Mouse (Mus musculus) liver, embryonic 11.5 days (tissue): Measurements from ENCODE around the gene Lxn. TPM values are rescaled to one million over a fixed set of nuclear protein-coding genes. Genes with fewer than 3 reads are reported as not detected.
A peak's percentile ranks its signal among the peaks of the same experiment; 100 is the strongest.

Source experiments
- ATAC-seq: fragments of 200-750 bp; cut with Nextera tagmentation; replicated peaks from 2 replicates; pipeline ENCODE4 v1.8.0; 2017; ENCODE audit warnings: moderate number of reproducible peaks, mild to moderate bottlenecking, moderate TSS enrichment, moderate library complexity; ENCODE audit not compliant: low FRiP score
- DNase-seq: peaks from one replicate; pipeline ENCODE4 v3.0.0-alpha.2; 2017; ENCODE audit warnings: low spot score
- H3K27ac ChIP-seq: fragments of 300-500 bp; sonication (generic); 2 replicates; pipeline ENCODE4 v1.5.1; 2014; ENCODE audit warnings: mild to moderate bottlenecking, low read depth, low read length, control low read depth
- H3K27me3 ChIP-seq: fragments of 300-500 bp; sonication (generic); replicated peaks from 2 replicates; pipeline ENCODE4 v1.6.1; 2014; ENCODE audit warnings: low read length, mixed read lengths; ENCODE audit not compliant: control insufficient read depth, insufficient read depth
- H3K36me3 ChIP-seq: fragments of 300-500 bp; sonication (generic); 2 replicates; pipeline ENCODE4 v1.6.1; 2014; ENCODE audit warnings: mild to moderate bottlenecking, low read length, moderate library complexity, mixed read lengths; ENCODE audit not compliant: control insufficient read depth, insufficient read depth
- H3K4me1 ChIP-seq: fragments of 300-500 bp; sonication (generic); replicated peaks from 2 replicates; pipeline ENCODE4 v1.6.1; 2014; ENCODE audit warnings: low read length, mixed read lengths; ENCODE audit not compliant: control insufficient read depth, insufficient read depth
- H3K4me2 ChIP-seq: fragments of 300-500 bp; sonication (generic); 2 replicates; pipeline ENCODE4 v1.6.1; 2014; ENCODE audit warnings: mild to moderate bottlenecking, control low read depth, moderate library complexity
- H3K4me3 ChIP-seq: fragments of 300-500 bp; sonication (generic); 2 replicates; pipeline ENCODE4 v1.5.1; 2014; ENCODE audit warnings: low read depth, low read length, control low read depth
- H3K9ac ChIP-seq: fragments of 300-500 bp; sonication (generic); 2 replicates; pipeline ENCODE4 v1.6.1; 2014; ENCODE audit warnings: low read depth, low read length, control low read depth
- H3K9me3 ChIP-seq: fragments of 300-500 bp; sonication (generic); 2 replicates; pipeline ENCODE4 v1.6.1; 2016; ENCODE audit warnings: low read length, inconsistent platforms, mixed read lengths; ENCODE audit not compliant: control insufficient read depth
- WGBS: fragments of 180-500 bp; shearing (Covaris S2); extraction: QIAGEN DNeasy Blood & Tissue Kit; methylation state at CpG from one replicate; pipeline ENCODE4 v1.1.7; 2014; 5-methylcytosine and 5-hydroxymethylcytosine counted together
- polyA plus RNA-seq: library from polyadenylated mRNA; unstranded; fragments of >200 nt; fragmentation: Nextera tagmentation; extraction: Ambion mirVana; gene quantifications from 2 replicates; pipeline ENCODE4 v1.2.1, GENCODE M21; 2014

Lxn gene
- polyA plus RNA-seq, 1 experiment from 2014 or later = 32.8 TPM

GRCm38 (mm10) chr3:67471408-67472127 is 7.8 kb upstream of the Lxn start:
- DNase-seq (no peak), ATAC-seq (peak; percentile 88)
- Histone ChIP-seq H3K9me3 (no peaks in the 10 kb centered on the region), H3K27ac (no peak overlapping the region), H3K36me3 (peaks cover 15% of the 10 kb centered on the region; the same call in 1 of the 2 replicates), H3K9ac (no peak overlapping the region), H3K4me1 (peaks cover 9% of the 10 kb centered on the region), H3K4me3 (no peak overlapping the region), H3K4me2 (no peak overlapping the region), H3K27me3 (no peaks in the 10 kb centered on the region)
- WGBS = 52% methylated on average over 4 of the region's 4 CpGs

DNA sequence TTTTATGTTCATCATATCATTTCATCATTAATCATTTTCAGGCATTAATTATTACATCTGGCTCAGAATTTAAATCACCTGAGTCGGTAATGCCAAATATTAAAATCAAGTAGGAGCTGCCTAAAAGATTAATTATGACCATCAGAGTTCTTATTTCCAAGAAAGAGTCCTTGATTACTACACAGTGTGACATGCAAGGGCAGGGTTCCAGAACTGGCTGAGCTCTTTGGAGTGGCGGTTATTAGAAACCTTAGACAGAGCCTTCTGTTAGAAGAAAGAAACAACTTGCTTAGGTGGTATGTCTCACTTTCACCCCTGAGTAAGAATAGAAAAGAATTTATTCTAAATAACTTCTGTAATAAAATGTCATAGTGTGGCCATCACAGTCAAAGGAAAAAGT is 3.6 kb upstream of the Lxn start:
- ATAC-seq (no peak), DNase-seq (no peak)
- H3K36me3 ChIP-seq = peaks cover 12% of the 10 kb centered on the region; the same call in 1 of the 2 replicates
- H3K4me3 ChIP-seq = no peak overlapping the region
- H3K9ac ChIP-seq = no peak overlapping the region
- H3K4me2 ChIP-seq = no peak overlapping the region
- peaks cover 9% of the 10 kb centered on the region for H3K4me1 ChIP-seq
- no peaks in the 10 kb centered on the region for H3K9me3 ChIP-seq
- 91% methylated on average over 2 of the region's 2 CpGs for WGBS
- H3K27ac ChIP-seq = no peak overlapping the region
- no peaks in the 10 kb centered on the region for H3K27me3 ChIP-seq

DNA sequence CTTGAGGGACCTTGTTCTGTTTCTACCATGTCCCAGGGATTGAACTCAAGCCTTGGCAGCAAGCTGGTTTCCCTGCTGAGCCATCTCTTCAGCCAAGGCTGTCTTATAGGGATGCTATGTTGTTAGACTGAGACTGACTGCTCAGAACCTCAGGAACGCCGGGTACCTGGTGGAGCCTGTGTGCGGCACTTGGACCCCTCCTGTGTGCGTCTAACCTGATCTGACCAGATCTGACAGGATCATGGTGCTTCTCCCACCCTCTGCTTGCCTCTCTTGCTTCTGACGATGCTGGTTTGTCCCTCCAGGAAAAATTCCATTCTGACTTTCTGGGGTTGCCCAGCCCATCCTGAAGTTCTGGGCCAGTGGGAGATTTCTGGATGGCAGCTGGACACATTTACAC is 2.9 kb upstream of the Lxn start:
- no peaks in the 10 kb centered on the region for H3K9me3 ChIP-seq
- H3K4me3 ChIP-seq = no peak overlapping the region
- H3K4me2 ChIP-seq = no peak overlapping the region
- DNase-seq = no peak
- peaks cover 12% of the 10 kb centered on the region; the same call in 1 of the 2 replicates for H3K36me3 ChIP-seq
- H3K9ac ChIP-seq = no peak overlapping the region
- H3K4me1 ChIP-seq = peaks cover 2% of the 10 kb centered on the region
- H3K27ac ChIP-seq = no peak overlapping the region
- H3K27me3 ChIP-seq = no peaks in the 10 kb centered on the region
- 90% methylated on average over 5 of the region's 5 CpGs for WGBS
- ATAC-seq = no peak

DNA sequence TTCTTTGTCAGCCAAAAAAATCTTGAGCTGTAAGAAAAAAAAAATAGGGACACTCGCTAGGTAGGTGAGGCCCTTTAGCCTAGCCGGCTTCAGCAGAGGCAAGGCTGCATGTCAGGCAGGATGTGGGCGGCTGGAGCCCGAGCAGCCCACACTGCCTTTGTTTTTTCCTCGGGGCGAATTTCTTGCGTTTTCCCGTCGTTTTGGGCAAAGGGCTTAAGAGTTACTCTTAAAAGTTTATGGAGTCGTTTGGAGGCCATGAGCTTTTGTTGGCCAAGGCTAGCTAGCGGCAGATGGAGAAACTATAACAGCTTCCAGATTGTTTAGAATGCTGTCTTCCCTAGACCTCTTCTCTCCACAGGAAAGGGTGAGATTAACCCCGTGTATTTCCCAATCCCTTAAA is 725 bp downstream of the Lxn start:
- peak overlapping the region; percentile 87 for H3K4me2 ChIP-seq
- H3K9ac ChIP-seq = peak overlapping the region; percentile 67
- H3K4me1 ChIP-seq = no peaks in the 10 kb centered on the region; the same call in 1 of the 2 replicates
- H3K27me3 ChIP-seq = no peaks in the 10 kb centered on the region
- H3K27ac ChIP-seq = peak overlapping the region; percentile 48; the same call in 1 of the 2 replicates
- H3K4me3 ChIP-seq = peak overlapping the region; percentile 67
- no peak for DNase-seq
- ATAC-seq = no peak
- no peaks in the 10 kb centered on the region for H3K9me3 ChIP-seq
- 7% methylated on average over 12 of the region's 12 CpGs for WGBS
- H3K36me3 ChIP-seq = peaks cover 13% of the 10 kb centered on the region

DNA sequence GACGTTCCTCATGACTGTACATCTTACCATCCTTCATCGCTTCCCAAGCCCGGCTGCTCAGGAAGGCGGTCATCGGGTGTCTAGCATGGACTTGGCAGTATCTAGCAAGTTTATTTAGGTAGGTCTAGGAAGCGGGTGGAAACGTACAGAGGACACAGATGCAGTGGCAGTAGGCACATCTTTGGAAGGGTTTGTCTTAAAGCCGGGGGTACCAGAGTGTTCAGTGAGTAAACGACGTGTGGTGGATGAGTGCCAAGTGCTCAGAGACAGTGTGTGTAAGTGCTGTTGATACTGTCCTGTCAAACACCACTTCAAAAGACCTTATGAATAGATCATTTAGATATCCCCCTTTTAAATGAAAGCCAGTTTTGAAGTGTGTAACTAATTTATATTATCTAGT is 1.1 kb downstream of the Lxn start:
- WGBS = 63% methylated on average over 10 of the region's 10 CpGs
- Histone ChIP-seq H3K9ac (no peak overlapping the region), H3K27me3 (no peaks in the 10 kb centered on the region), H3K4me1 (no peaks in the 10 kb centered on the region; the same call in 1 of the 2 replicates), H3K36me3 (peaks cover 12% of the 10 kb centered on the region), H3K4me3 (peak overlapping the region; percentile 67), H3K4me2 (peak overlapping the region; percentile 87), H3K9me3 (no peaks in the 10 kb centered on the region), H3K27ac (no peak overlapping the region)
- DNase-seq = no peak
- no peak for ATAC-seq

DNA sequence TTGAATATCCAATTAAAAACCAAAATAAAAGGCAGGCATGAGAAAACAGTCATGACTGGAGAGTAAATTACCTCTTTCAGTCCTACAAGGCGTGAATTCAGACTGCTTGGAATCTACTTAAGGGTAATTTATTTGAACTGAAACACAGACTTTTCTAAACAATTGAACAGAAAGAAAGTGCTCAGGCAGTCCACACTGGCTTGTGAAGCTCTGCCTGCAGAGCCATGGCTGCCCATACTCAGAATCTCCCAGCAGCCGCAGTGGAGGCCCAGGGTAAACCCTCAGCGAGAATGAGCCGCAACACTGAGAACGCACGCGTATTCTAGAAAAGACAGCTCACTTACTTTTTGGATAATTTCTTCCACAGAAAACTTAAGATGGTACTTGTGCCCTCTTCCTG is 1.7 kb downstream of the Lxn start:
- Histone ChIP-seq H3K36me3 (peaks cover 12% of the 10 kb centered on the region), H3K27me3 (no peaks in the 10 kb centered on the region), H3K9ac (no peak overlapping the region), H3K4me3 (no peak overlapping the region), H3K27ac (no peak overlapping the region), H3K4me2 (no peak overlapping the region), H3K9me3 (no peaks in the 10 kb centered on the region), H3K4me1 (no peaks in the 10 kb centered on the region; the same call in 1 of the 2 replicates)
- no peak for DNase-seq
- ATAC-seq = no peak
- 95% methylated on average over 7 of the region's 7 CpGs for WGBS

- H3K27me3 ChIP-seq = no peaks in the 10 kb centered on the region
- no peak overlapping the region for H3K9ac ChIP-seq
- no peak overlapping the region for H3K4me3 ChIP-seq
- no peaks in the 10 kb centered on the region; the same call in 1 of the 2 replicates for H3K4me1 ChIP-seq
- ATAC-seq (no peak), DNase-seq (no peak)
- 91% methylated on average over 3 of the region's 3 CpGs for WGBS
- H3K9me3 ChIP-seq = no peaks in the 10 kb centered on the region
- no peak overlapping the region for H3K27ac ChIP-seq
- no peak overlapping the region for H3K4me2 ChIP-seq
- H3K36me3 ChIP-seq = peaks cover 25% of the 10 kb centered on the region
These were observed 3.8 kb downstream of the Lxn start for GRCm38 (mm10) chr3:67459881-67460280.

- H3K27me3 ChIP-seq = no peaks in the 10 kb centered on the region
- no peaks in the 10 kb centered on the region for H3K4me1 ChIP-seq
- DNase-seq (no peak), ATAC-seq (no peak)
- H3K9me3 ChIP-seq = no peaks in the 10 kb centered on the region
- no peak overlapping the region for H3K4me2 ChIP-seq
- no peak overlapping the region for H3K9ac ChIP-seq
- H3K27ac ChIP-seq = no peak overlapping the region
- 91% methylated on average over 5 of the region's 5 CpGs for WGBS
- peaks cover 42% of the 10 kb centered on the region for H3K36me3 ChIP-seq
- H3K4me3 ChIP-seq = no peak overlapping the region
These were observed 13.0 kb downstream of the Lxn start for GRCm38 (mm10) chr3:67450601-67451210.

DNA sequence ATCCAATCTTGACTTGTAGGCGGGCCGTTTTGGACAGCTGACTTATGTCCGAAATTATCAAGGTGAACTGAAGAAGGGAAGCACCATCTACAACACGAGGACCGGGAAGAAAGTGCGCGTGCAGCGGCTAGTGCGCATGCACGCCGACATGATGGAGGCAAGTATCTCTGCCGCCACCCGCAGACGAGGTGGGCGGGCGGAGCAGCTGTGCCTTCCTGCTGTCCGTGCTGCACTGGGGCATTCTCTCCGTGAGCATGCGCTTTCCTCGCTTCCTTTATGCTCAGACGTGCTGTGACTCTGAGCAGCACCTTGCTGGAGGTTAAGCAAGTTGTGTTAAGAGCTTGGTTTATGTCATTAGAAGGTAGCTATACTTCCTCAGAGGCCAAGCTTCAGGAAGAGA is 14.1 kb downstream of the Lxn start:
- ATAC-seq (no peak), DNase-seq (no peak)
- no peaks in the 10 kb centered on the region for H3K9me3 ChIP-seq
- no peak overlapping the region for H3K27ac ChIP-seq
- no peaks in the 10 kb centered on the region for H3K27me3 ChIP-seq
- H3K4me2 ChIP-seq = no peak overlapping the region
- WGBS = 90% methylated on average over 21 of the region's 21 CpGs
- no peak overlapping the region for H3K4me3 ChIP-seq
- H3K36me3 ChIP-seq = peaks cover 36% of the 10 kb centered on the region
- no peaks in the 10 kb centered on the region for H3K4me1 ChIP-seq
- no peak overlapping the region for H3K9ac ChIP-seq
